Mouse (Mus musculus): ENCODE measurements around the gene A4galt.

DNA sequence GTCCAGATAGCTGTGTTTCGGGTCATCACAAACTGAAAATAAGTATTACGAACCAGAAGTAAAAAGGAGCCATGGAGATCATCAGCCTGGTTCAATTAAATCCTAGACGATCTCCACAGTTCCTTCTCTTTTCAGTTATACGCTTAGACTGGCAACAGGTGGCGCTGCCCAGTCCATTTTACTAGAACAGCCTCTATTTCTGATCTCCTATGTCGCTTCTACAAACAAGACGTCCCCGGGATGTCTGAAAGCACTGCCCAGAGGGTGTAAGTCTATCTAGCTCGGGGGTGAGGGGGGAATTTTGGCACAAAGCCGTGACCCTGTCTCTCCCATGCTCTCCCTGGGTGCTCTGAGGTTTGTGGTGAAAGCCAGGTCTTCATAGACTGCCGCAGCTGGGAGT lies 41.3 kb downstream of the A4galt start:
- TF ChIP-seq CTCF (IDR thresholded peaks at IDR 0.05; ENCODE audit: extremely low read depth, insufficient read depth, insufficient read length, insufficient replicate concordance): no peak
- TF ChIP-seq POLR2A (IDR thresholded peaks at IDR 0.05; ENCODE audit: low read depth, low read length): no peak
